Mouse (Mus musculus) embryo, embryonic 11 days (tissue): ENCODE measurements at regions not wholly inside any gene's neighbourhood (a gene's known extent, or its start where the extent isn't known, plus 50 kb on each side); places are given as distances from the start of the nearest gene placed in this dataset.
A peak's percentile ranks its signal among the peaks of the same experiment; 100 is the strongest.

Experiments used
- DNase-seq: peaks from one replicate; pipeline ENCODE4 v3.0.0-alpha.2; 2015

GRCm38 (mm10) chr5:85403519-85403918 is 661.9 kb downstream of the Cenpc1 start:
- DNase-seq: no peak

GRCm38 (mm10) chr5:85360427-85360826 is 705.0 kb downstream of the Cenpc1 start:
- DNase-seq: no peak

- no peak for DNase-seq
These were observed 718.6 kb downstream of the Cenpc1 start for GRCm38 (mm10) chr5:85346762-85347161.

GRCm38 (mm10) chr5:85346066-85346649 is 719.2 kb downstream of the Cenpc1 start:
- no peak for DNase-seq

- DNase-seq: no peak
These were observed 724.0 kb downstream of the Cenpc1 start for GRCm38 (mm10) chr5:85341383-85341782.

GRCm38 (mm10) chr5:85337643-85338458 is 727.5 kb downstream of the Cenpc1 start:
- DNase-seq: peak; percentile 25

GRCm38 (mm10) chr5:85336944-85337343 is 728.4 kb downstream of the Cenpc1 start:
- DNase-seq: no peak
